Mouse (Mus musculus) CH12.LX (cell line): ENCODE results near the gene Nckap1. TPM values are rescaled to one million over a fixed set of nuclear protein-coding genes. Genes with fewer than 3 reads are reported as not detected.
A peak's percentile ranks its signal among the peaks of the same experiment; 100 is the strongest.

Source experiments
- DNase-seq: peaks from one replicate; pipeline ENCODE4 v3.0.0-alpha.2; 2013; ENCODE audit errors: extremely low read depth
- H3K27ac ChIP-seq: 2 replicates; pipeline ENCODE4 v1.5.1; 2012; ENCODE audit warnings: low read depth, mild to moderate bottlenecking, control low read depth, moderate library complexity; ENCODE audit not compliant: insufficient read depth
- H3K27me3 ChIP-seq: replicated peaks from 2 replicates; pipeline ENCODE3; 2012; ENCODE audit warnings: inconsistent platforms
- H3K36me3 ChIP-seq, 2 experiments: replicated peaks in 1 of 2; 2 replicates each; pipeline versions ENCODE3 to v1.6.1; 2012; ENCODE audit warnings: inconsistent platforms in 1 of 2, low read length in 1 of 2, mild to moderate bottlenecking in 1 of 2, mixed read lengths in 1 of 2, moderate library complexity in 1 of 2; ENCODE audit not compliant: control insufficient read depth in 1 of 2, insufficient read depth in 1 of 2
- H3K4me1 ChIP-seq, 2 experiments: 2 replicates each; pipeline ENCODE4 v1.6.1; 2012; ENCODE audit warnings: inconsistent platforms in 1 of 2, moderate library complexity in 1 of 2; ENCODE audit not compliant: insufficient read depth in 2 of 2, control insufficient read depth in 1 of 2
- H3K4me2 ChIP-seq: 2 replicates; pipeline ENCODE4 v1.6.1; 2012; ENCODE audit warnings: low read depth, mild to moderate bottlenecking, control low read depth; ENCODE audit not compliant: poor library complexity, insufficient read depth, severe bottlenecking
- H3K4me3 ChIP-seq, 3 experiments: fragments of 150-350 bp in 1 of 3; sonication (generic) in 1 of 3; replicated peaks in 1 of 3; 2 replicates each; pipeline versions ENCODE3 to v1.5.1; 2011 to 2012; ENCODE audit warnings: low read depth in 2 of 3, low read length in 2 of 3, mild to moderate bottlenecking in 2 of 3, moderate library complexity in 2 of 3, control low read depth in 1 of 3, improper control_type of control experiment in 1 of 3, inconsistent platforms in 1 of 3, mixed read lengths in 1 of 3; ENCODE audit not compliant: poor library complexity in 1 of 3
- H3K79me2 ChIP-seq: replicated peaks from 2 replicates; pipeline ENCODE4 v1.6.1; 2012; ENCODE audit warnings: mild to moderate bottlenecking, moderate library complexity; ENCODE audit not compliant: control insufficient read depth, poor library complexity, insufficient read depth, severe bottlenecking; ENCODE audit errors: extremely low read depth
- H3K9ac ChIP-seq: 2 replicates; pipeline ENCODE4 v1.6.1; 2012; ENCODE audit warnings: low read depth, mild to moderate bottlenecking, control low read depth, moderate library complexity; ENCODE audit not compliant: insufficient read depth
- H3K9me3 ChIP-seq: replicated peaks from 2 replicates; pipeline ENCODE3; 2012; ENCODE audit warnings: low read length, inconsistent platforms, mixed read lengths
- BHLHE40 ChIP-seq: IDR thresholded peaks from 2 replicates; pipeline ENCODE4 v1.6.1; 2011; ENCODE audit warnings: mild to moderate bottlenecking, low read depth, low read length, improper control_type of control experiment
- CHD1 ChIP-seq: IDR thresholded peaks from 2 replicates; pipeline ENCODE4 v1.6.1; 2012; ENCODE audit warnings: low read depth, low read length, improper control_type of control experiment, inconsistent platforms
- CHD2 ChIP-seq: IDR thresholded peaks from 2 replicates; pipeline ENCODE4 v1.6.1; 2011; ENCODE audit warnings: low read length, improper control_type of control experiment
- CTCF ChIP-seq, 2 experiments: IDR thresholded peaks in 1 of 2; conservative IDR thresholded peaks in 1 of 2; 2 replicates each; pipeline ENCODE4 v1.5.1; 2011 to 2012; ENCODE audit warnings: low read depth in 2 of 2, low read length in 2 of 2, improper control_type of control experiment in 1 of 2, inconsistent platforms in 1 of 2, mild to moderate bottlenecking in 1 of 2, moderate library complexity in 1 of 2
- E2F4 ChIP-seq: IDR thresholded peaks from 2 replicates; pipeline ENCODE4 v1.6.1; 2011; ENCODE audit warnings: low read depth, low read length, improper control_type of control experiment; ENCODE audit not compliant: insufficient replicate concordance
- ELF1 ChIP-seq: IDR thresholded peaks from 2 replicates; pipeline ENCODE4 v1.6.1; 2014; ENCODE audit warnings: low read depth, mild to moderate bottlenecking, inconsistent platforms, low read length, improper control_type of control experiment
- EP300 ChIP-seq: IDR thresholded peaks from 2 replicates; pipeline ENCODE4 v1.6.1; 2011; ENCODE audit warnings: low read length, improper control_type of control experiment
- ETS1 ChIP-seq: conservative IDR thresholded peaks from 2 replicates; pipeline ENCODE4 v1.6.1; 2012; ENCODE audit warnings: low read depth, mild to moderate bottlenecking, inconsistent platforms, low read length, improper control_type of control experiment, moderate library complexity
- JUND ChIP-seq: conservative IDR thresholded peaks from 2 replicates; pipeline ENCODE4 v1.6.1; 2011; ENCODE audit warnings: low read depth, low read length, improper control_type of control experiment
- KAT2A ChIP-seq: IDR thresholded peaks from 2 replicates; pipeline ENCODE4 v1.6.1; 2012; ENCODE audit warnings: low read length, improper control_type of control experiment, inconsistent platforms; ENCODE audit not compliant: insufficient replicate concordance
- MAX ChIP-seq: IDR thresholded peaks from 2 replicates; pipeline ENCODE4 v1.6.1; 2011; ENCODE audit warnings: low read length, improper control_type of control experiment
- MAZ ChIP-seq: IDR thresholded peaks from 2 replicates; pipeline ENCODE4 v1.6.1; 2012; ENCODE audit warnings: low read depth, mild to moderate bottlenecking, inconsistent platforms, low read length, improper control_type of control experiment, moderate library complexity
- MEF2A ChIP-seq: IDR thresholded peaks from 2 replicates; pipeline ENCODE4 v1.6.1; 2014; ENCODE audit warnings: low read depth, mild to moderate bottlenecking, inconsistent platforms, low read length, improper control_type of control experiment, borderline replicate concordance
- MYC ChIP-seq: IDR thresholded peaks from 2 replicates; pipeline ENCODE4 v1.6.1; 2011; ENCODE audit warnings: low read depth, mild to moderate bottlenecking, improper control_type of control experiment, low read length
- NELFE ChIP-seq: IDR thresholded peaks from 2 replicates; pipeline ENCODE4 v1.6.1; 2011; ENCODE audit warnings: low read depth, low read length, improper control_type of control experiment
- POLR2A ChIP-seq: IDR thresholded peaks from 2 replicates; pipeline ENCODE4 v1.6.1; 2011; ENCODE audit warnings: low read depth, mild to moderate bottlenecking, improper control_type of control experiment, low read length
- POLR2AphosphoS2 ChIP-seq: IDR thresholded peaks from 2 replicates; pipeline ENCODE4 v1.6.1; 2011; ENCODE audit warnings: low read depth, low read length, improper control_type of control experiment
- RAD21 ChIP-seq: IDR thresholded peaks from 2 replicates; pipeline ENCODE4 v1.6.1; 2011; ENCODE audit warnings: low read depth, mild to moderate bottlenecking, low read length, improper control_type of control experiment, moderate library complexity
- RCOR1 ChIP-seq: conservative IDR thresholded peaks from 2 replicates; pipeline ENCODE4 v1.6.1; 2012; ENCODE audit warnings: low read depth, mild to moderate bottlenecking, inconsistent platforms, low read length, improper control_type of control experiment
- SMC3 ChIP-seq: IDR thresholded peaks from 2 replicates; pipeline ENCODE4 v1.6.1; 2011; ENCODE audit warnings: low read depth, low read length, improper control_type of control experiment
- TBP ChIP-seq: conservative IDR thresholded peaks from 2 replicates; pipeline ENCODE4 v1.6.1; 2011; ENCODE audit warnings: low read depth, low read length, improper control_type of control experiment
- TCF12 ChIP-seq: IDR thresholded peaks from 2 replicates; pipeline ENCODE4 v1.6.1; 2014; ENCODE audit warnings: low read depth, mild to moderate bottlenecking, inconsistent platforms, low read length, improper control_type of control experiment
- USF1 ChIP-seq: IDR thresholded peaks from 2 replicates; pipeline ENCODE4 v1.6.1; 2014; ENCODE audit warnings: low read depth, mild to moderate bottlenecking, inconsistent platforms, low read length, improper control_type of control experiment
- USF2 ChIP-seq: conservative IDR thresholded peaks from 2 replicates; pipeline ENCODE4 v1.6.1; 2011; ENCODE audit warnings: low read depth, low read length, improper control_type of control experiment
- ZC3H11A ChIP-seq: IDR thresholded peaks from 2 replicates; pipeline ENCODE4 v1.6.1; 2012; ENCODE audit warnings: low read depth, mild to moderate bottlenecking, inconsistent platforms, low read length, improper control_type of control experiment
- ZMIZ1 ChIP-seq: IDR thresholded peaks from 2 replicates; pipeline ENCODE4 v1.6.1; 2012; ENCODE audit warnings: low read depth, mild to moderate bottlenecking, inconsistent platforms, low read length, improper control_type of control experiment
- ZNF384 ChIP-seq: IDR thresholded peaks from 2 replicates; pipeline ENCODE4 v1.6.1; 2012; ENCODE audit warnings: low read depth, low read length, improper control_type of control experiment, inconsistent platforms
- dilution Hi-C: fragments of 300-500 bp; cut with MboI; formaldehyde crosslinking; loops from 2 replicates; pipeline ENCODE4 v1.14.3; 2020; ENCODE audit warnings: low sequenced_read_pairs; ENCODE audit not compliant: extremely low pct_unique_long_range_greater_than_20kb, extremely low pct_ligation_motif_present
- in situ Hi-C: fragments of 300-500 bp; cut with MboI; formaldehyde crosslinking; loops from 3 replicates; pipeline ENCODE4 v1.14.3; 2019; ENCODE audit warnings: low sequenced_read_pairs, low pct_ligation_motif_present, low pct_unique_long_range_greater_than_20kb, mixed read lengths
- polyA plus RNA-seq: library from polyadenylated mRNA; unstranded; fragments of >175 nt; gene quantifications from 2 replicates; pipeline ENCODE4 v1.2.1, GENCODE M21; 2012; ENCODE audit warnings: low read depth; ENCODE audit not compliant: insufficient read length
- total RNA-seq, 2 experiments: library from RNA; depleted of rRNA; stranded (reverse); fragments of 300-350 nt in 1 of 2; fragments of >200 nt in 1 of 2; gene quantifications; 2 replicates each; pipeline ENCODE4 v1.2.3; 2012 to 2014

Nckap1 gene
- total and polyA plus RNA-seq, 3 experiments, result 3.9 to 7.1 (median 6.8) TPM

- peak; percentile 5 for DNase-seq
- H3K4me3 ChIP-seq, result no peak overlapping the region
- H3K4me1 ChIP-seq, result peaks cover 0 to 3% of the 10 kb centered on the region in 2 experiments; a peak in 2 of 4 replicates
- no peak overlapping the region for H3K4me2 ChIP-seq
- in situ Hi-C loops (no loop called here), dilution Hi-C loops (no loop called here)
- no peaks in the 10 kb centered on the region for H3K9me3 ChIP-seq
- H3K27ac ChIP-seq, result no peak overlapping the region
- no peaks in the 10 kb centered on the region for H3K27me3 ChIP-seq
- H3K79me2 ChIP-seq, result no peaks in the 10 kb centered on the region
- TF ChIP-seq RAD21 (peak; percentile 60), KAT2A (no peak), MEF2A (no peak), CTCF (conservative IDR thresholded peaks at IDR 0.05 in 1 of 2, IDR thresholded peaks at IDR 0.05 in 1 of 2; ENCODE audit: low read depth in 2 of 2, low read length in 2 of 2) (peak in 1 of 2 experiments; percentile 54; a peak in 3 of 4 replicates), ELF1 (no peak), TCF12 (no peak), SMC3 (peak; percentile 23; the same call in 1 of the 2 replicates), EP300 (no peak)
- no peak overlapping the region for H3K9ac ChIP-seq
- peaks cover 0 to 9% of the 10 kb centered on the region in 2 experiments for H3K36me3 ChIP-seq
These were observed 44.0 kb downstream of the Nckap1 start for GRCm38 (mm10) chr2:80537156-80537555.

- in situ Hi-C loops, result no loop called here
- peaks cover 0 to 9% of the 10 kb centered on the region in 2 experiments for H3K36me3 ChIP-seq
These were observed 44.6 kb downstream of the Nckap1 start for GRCm38 (mm10) chr2:80536608-80537007.

GRCm38 (mm10) chr2:80524275-80524674, 56.9 kb downstream of the Nckap1 start:
- DNase-seq, result peak; percentile 6

More at GRCm38 (mm10) chr2:80536608-80537007, 44.6 kb downstream of the Nckap1 start:
- H3K9me3 ChIP-seq, result no peaks in the 10 kb centered on the region
- peak; percentile 6 for DNase-seq
- H3K4me2 ChIP-seq, result no peak overlapping the region
- no peaks in the 10 kb centered on the region for H3K27me3 ChIP-seq
- H3K4me3 ChIP-seq, result no peak overlapping the region
- no peak overlapping the region for H3K27ac ChIP-seq
- H3K9ac ChIP-seq, result no peak overlapping the region
- TF ChIP-seq ELF1 (no peak), TBP (no peak), ZC3H11A (no peak), CHD2 (no peak), POLR2A (no peak), MAZ (no peak), KAT2A (no peak), ZMIZ1 (no peak), MYC (no peak)
- H3K4me1 ChIP-seq, result peaks cover 0 to 3% of the 10 kb centered on the region in 2 experiments; a peak in 2 of 4 replicates
- H3K79me2 ChIP-seq, result no peaks in the 10 kb centered on the region
- dilution Hi-C loops, result no loop called here

More at GRCm38 (mm10) chr2:80524275-80524674, 56.9 kb downstream of the Nckap1 start:
- Histone ChIP-seq H3K9ac (no peak overlapping the region), H3K4me2 (no peak overlapping the region), H3K36me3 (peaks cover 3 to 11% of the 10 kb centered on the region in 2 experiments), H3K4me1 (peaks cover 0 to 8% of the 10 kb centered on the region in 2 experiments; a peak in 1 of 4 replicates), H3K27me3 (no peaks in the 10 kb centered on the region), H3K4me3 (no peak overlapping the region), H3K27ac (no peak overlapping the region), H3K9me3 (no peaks in the 10 kb centered on the region), H3K79me2 (no peaks in the 10 kb centered on the region)
- dilution Hi-C loops, result no loop called here
- in situ Hi-C loops, result no loop called here
- TF ChIP-seq CHD1 (no peak), E2F4 (no peak), POLR2AphosphoS2 (no peak), CHD2 (no peak), JUND (no peak), RCOR1 (no peak), CTCF (conservative IDR thresholded peaks at IDR 0.05 in 1 of 2, IDR thresholded peaks at IDR 0.05 in 1 of 2; ENCODE audit: low read depth in 2 of 2, low read length in 2 of 2) (no peak), RAD21 (no peak), USF1 (no peak), NELFE (no peak), TCF12 (no peak), ZNF384 (no peak), MAZ (no peak), KAT2A (no peak), BHLHE40 (no peak), EP300 (no peak), MAX (no peak), USF2 (no peak), ETS1 (no peak)
